Mouse (Mus musculus): ENCODE measurements at regions not wholly inside any gene's neighbourhood (a gene's known extent, or its start where the extent isn't known, plus 50 kb on each side); places are given as distances from the start of the nearest gene placed in this dataset.

- Histone ChIP-seq H3K9ac (replicated peaks) (no peak overlapping the region), H3K9me3 (ENCODE audit: low read length) (no peaks in the 10 kb centered on the region), H3K4me3 (ENCODE audit: low read depth, low read length) (no peak overlapping the region), H3K4me2 (ENCODE audit: low read depth, low read length) (no peak overlapping the region), H3K36me3 (replicated peaks; ENCODE audit: insufficient read depth, low read length) (no peaks in the 10 kb centered on the region), H3K27ac (ENCODE audit: low read depth) (no peak overlapping the region), H3K27me3 (ENCODE audit: insufficient read depth, low read length) (no peaks in the 10 kb centered on the region), H3K4me1 (ENCODE audit: insufficient read depth) (peaks cover 12% of the 10 kb centered on the region)
- DNase-seq (no peak), ATAC-seq (no peak)
- TF ChIP-seq EP300 (IDR thresholded peaks at IDR 0.05; ENCODE audit: low read depth) (no peak), CTCF (IDR thresholded peaks at IDR 0.05; ENCODE audit: low read depth) (no peak)
- 50% methylated on average over 1 of the region's 1 CpGs for WGBS (ENCODE audit: insufficient replicate concordance)
Measured at GRCm38 (mm10) chr13:56356999-56357398, 60.6 kb upstream of the Cxcl14 start.

GRCm38 (mm10) chr13:56357955-56358354 is 61.6 kb upstream of the Cxcl14 start:
- DNase-seq (no peak), ATAC-seq (no peak)
- Histone ChIP-seq H3K27ac (ENCODE audit: low read depth) (no peak overlapping the region), H3K9me3 (ENCODE audit: low read length) (no peaks in the 10 kb centered on the region), H3K36me3 (replicated peaks; ENCODE audit: insufficient read depth, low read length) (no peaks in the 10 kb centered on the region), H3K9ac (replicated peaks) (no peak overlapping the region), H3K27me3 (ENCODE audit: insufficient read depth, low read length) (no peaks in the 10 kb centered on the region), H3K4me3 (ENCODE audit: low read depth, low read length) (no peak overlapping the region), H3K4me1 (ENCODE audit: insufficient read depth) (peaks cover 7% of the 10 kb centered on the region), H3K4me2 (ENCODE audit: low read depth, low read length) (no peak overlapping the region)
- no peak for TF ChIP-seq CTCF (IDR thresholded peaks at IDR 0.05; ENCODE audit: low read depth)
- TF ChIP-seq EP300 (IDR thresholded peaks at IDR 0.05; ENCODE audit: low read depth): no peak
- 77% methylated on average over 3 of the region's 3 CpGs for WGBS (ENCODE audit: insufficient replicate concordance)

GRCm38 (mm10) chr13:56358827-56359226 is 62.5 kb upstream of the Cxcl14 start:
- Histone ChIP-seq H3K9me3 (ENCODE audit: low read length) (no peaks in the 10 kb centered on the region), H3K4me1 (ENCODE audit: insufficient read depth) (peaks cover 5% of the 10 kb centered on the region), H3K27me3 (ENCODE audit: insufficient read depth, low read length) (no peaks in the 10 kb centered on the region), H3K27ac (ENCODE audit: low read depth) (no peak overlapping the region), H3K9ac (replicated peaks) (no peak overlapping the region), H3K4me2 (ENCODE audit: low read depth, low read length) (no peak overlapping the region), H3K36me3 (replicated peaks; ENCODE audit: insufficient read depth, low read length) (no peaks in the 10 kb centered on the region), H3K4me3 (ENCODE audit: low read depth, low read length) (no peak overlapping the region)
- DNase-seq (no peak), ATAC-seq (no peak)
- whole genome bisulfite sequencing (ENCODE audit: insufficient replicate concordance): 54% methylated on average over 7 of the region's 7 CpGs
- TF ChIP-seq EP300 (IDR thresholded peaks at IDR 0.05; ENCODE audit: low read depth): no peak
- TF ChIP-seq CTCF (IDR thresholded peaks at IDR 0.05; ENCODE audit: low read depth): no peak

- H3K27ac ChIP-seq (ENCODE audit: low read depth): no peak overlapping the region
- DNase-seq: no peak
- WGBS (ENCODE audit: insufficient replicate concordance): 86% methylated on average over 18 of the region's 18 CpGs
- H3K4me2 ChIP-seq (ENCODE audit: low read depth, low read length): no peak overlapping the region
- ATAC-seq: no peak
- no peaks in the 10 kb centered on the region for H3K9me3 ChIP-seq (ENCODE audit: low read length)
- H3K36me3 ChIP-seq (replicated peaks; ENCODE audit: insufficient read depth, low read length): no peaks in the 10 kb centered on the region
- H3K27me3 ChIP-seq (ENCODE audit: insufficient read depth, low read length): no peaks in the 10 kb centered on the region
- no peaks in the 10 kb centered on the region; the same call in 1 of the 2 replicates for H3K4me1 ChIP-seq (ENCODE audit: insufficient read depth)
- TF ChIP-seq EP300 (IDR thresholded peaks at IDR 0.05; ENCODE audit: low read depth): no peak
- no peak for TF ChIP-seq CTCF (IDR thresholded peaks at IDR 0.05; ENCODE audit: low read depth)
- H3K4me3 ChIP-seq (ENCODE audit: low read depth, low read length): no peak overlapping the region
- no peak overlapping the region for H3K9ac ChIP-seq (replicated peaks)
Measured at GRCm38 (mm10) chr13:56359554-56359953, 63.2 kb upstream of the Cxcl14 start.

- no peak for DNase-seq
Measured at GRCm38 (mm10) chr13:56360803-56361202, 64.5 kb upstream of the Cxcl14 start.

GRCm38 (mm10) chr13:56362238-56362637 is 64.2 kb upstream of the Gm3045 start:
- H3K9me3 ChIP-seq (ENCODE audit: low read length): no peaks in the 10 kb centered on the region
- no peak overlapping the region for H3K4me2 ChIP-seq (ENCODE audit: low read depth, low read length)
- ATAC-seq (no peak), DNase-seq (no peak)
- 71% methylated on average over 4 of the region's 4 CpGs for WGBS (ENCODE audit: insufficient replicate concordance)
- H3K36me3 ChIP-seq (replicated peaks; ENCODE audit: insufficient read depth, low read length): no peaks in the 10 kb centered on the region
- H3K9ac ChIP-seq (replicated peaks): no peak overlapping the region
- no peaks in the 10 kb centered on the region for H3K27me3 ChIP-seq (ENCODE audit: insufficient read depth, low read length)
- H3K27ac ChIP-seq (ENCODE audit: low read depth): no peak overlapping the region
- no peak overlapping the region for H3K4me3 ChIP-seq (ENCODE audit: low read depth, low read length)
- no peak for TF ChIP-seq EP300 (IDR thresholded peaks at IDR 0.05; ENCODE audit: low read depth)
- no peak for TF ChIP-seq CTCF (IDR thresholded peaks at IDR 0.05; ENCODE audit: low read depth)
- no peaks in the 10 kb centered on the region for H3K4me1 ChIP-seq (ENCODE audit: insufficient read depth)

More at GRCm38 (mm10) chr13:56360803-56361202, 64.5 kb upstream of the Cxcl14 start:
- Histone ChIP-seq H3K4me3 (ENCODE audit: low read depth, low read length) (no peak overlapping the region), H3K9ac (replicated peaks) (no peak overlapping the region), H3K4me1 (ENCODE audit: insufficient read depth) (no peaks in the 10 kb centered on the region), H3K27me3 (ENCODE audit: insufficient read depth, low read length) (no peaks in the 10 kb centered on the region), H3K9me3 (ENCODE audit: low read length) (no peaks in the 10 kb centered on the region), H3K4me2 (ENCODE audit: low read depth, low read length) (no peak overlapping the region), H3K36me3 (replicated peaks; ENCODE audit: insufficient read depth, low read length) (no peaks in the 10 kb centered on the region), H3K27ac (ENCODE audit: low read depth) (no peak overlapping the region)
- TF ChIP-seq EP300 (IDR thresholded peaks at IDR 0.05; ENCODE audit: low read depth) (no peak), CTCF (IDR thresholded peaks at IDR 0.05; ENCODE audit: low read depth) (no peak)
- ATAC-seq: no peak
- 90% methylated on average over 2 of the region's 2 CpGs for WGBS (ENCODE audit: insufficient replicate concordance)

- 52% methylated on average over 13 of the region's 13 CpGs for WGBS (ENCODE audit: insufficient replicate concordance)
- no peak overlapping the region for H3K9ac ChIP-seq (replicated peaks)
Measured at GRCm38 (mm10) chr13:56362646-56363045, 63.7 kb upstream of the Gm3045 start.

More at GRCm38 (mm10) chr13:56362646-56363045, 63.7 kb upstream of the Gm3045 start:
- no peaks in the 10 kb centered on the region for H3K9me3 ChIP-seq (ENCODE audit: low read length)
- H3K4me1 ChIP-seq (ENCODE audit: insufficient read depth): no peaks in the 10 kb centered on the region
- TF ChIP-seq CTCF (IDR thresholded peaks at IDR 0.05; ENCODE audit: low read depth) (no peak), EP300 (IDR thresholded peaks at IDR 0.05; ENCODE audit: low read depth) (no peak)
- DNase-seq (no peak), ATAC-seq (no peak)
- H3K27ac ChIP-seq (ENCODE audit: low read depth): no peak overlapping the region
- H3K4me3 ChIP-seq (ENCODE audit: low read depth, low read length): no peak overlapping the region
- H3K27me3 ChIP-seq (ENCODE audit: insufficient read depth, low read length): no peaks in the 10 kb centered on the region
- no peak overlapping the region for H3K4me2 ChIP-seq (ENCODE audit: low read depth, low read length)
- no peaks in the 10 kb centered on the region for H3K36me3 ChIP-seq (replicated peaks; ENCODE audit: insufficient read depth, low read length)
